Mouse (Mus musculus) myocyte (in vitro differentiated cells): Measurements from ENCODE around the gene Fam171a2.
"Not testable (repeated sequence)": the region's sequence is repeated elsewhere in the genome, so short reads cannot be mapped to it uniquely, and the experiment has no call there.

Experiments
- CEBPB ChIP-seq: IDR thresholded peaks from 2 replicates; pipeline ENCODE4 v1.6.1; 2011; ENCODE audit warnings: mild to moderate bottlenecking, moderate library complexity; ENCODE audit not compliant: poor library complexity, insufficient read depth, severe bottlenecking
- E2F4 ChIP-seq: IDR thresholded peaks from one replicate; pipeline ENCODE4 v1.6.1; 2011; ENCODE audit warnings: mild to moderate bottlenecking, control low read depth, moderate library complexity; ENCODE audit not compliant: insufficient read depth
- MAX ChIP-seq: IDR thresholded peaks from one replicate; pipeline ENCODE4 v1.6.1; 2011; ENCODE audit warnings: low read depth, mild to moderate bottlenecking, control low read depth
- MYOD1 ChIP-seq, 3 experiments: IDR thresholded peaks; one replicate each; pipeline ENCODE4 v1.6.1; 2011; ENCODE audit warnings: control low read depth in 2 of 3, low read depth in 2 of 3, mild to moderate bottlenecking in 2 of 3, moderate library complexity in 1 of 3; ENCODE audit not compliant: insufficient read length in 2 of 3, control insufficient read depth in 1 of 3
- POLR2A ChIP-seq: IDR thresholded peaks from one replicate; pipeline ENCODE4 v1.6.1; 2011; ENCODE audit warnings: low read depth, mild to moderate bottlenecking, control low read depth, moderate library complexity; ENCODE audit not compliant: insufficient read length
- POLR2AphosphoS2 ChIP-seq: IDR thresholded peaks from one replicate; pipeline ENCODE4 v1.6.1; 2011; ENCODE audit warnings: low read depth, control low read depth; ENCODE audit not compliant: insufficient read length
- TCF12 ChIP-seq: IDR thresholded peaks from one replicate; pipeline ENCODE4 v1.6.1; 2011; ENCODE audit warnings: mild to moderate bottlenecking, control low read depth; ENCODE audit not compliant: poor library complexity, insufficient read depth, severe bottlenecking
- USF1 ChIP-seq: IDR thresholded peaks from one replicate; pipeline ENCODE4 v1.6.1; 2011; ENCODE audit warnings: low read depth, mild to moderate bottlenecking, control low read depth, moderate library complexity

- TF ChIP-seq POLR2A; MAX; POLR2AphosphoS2; MYOD1 (IDR thresholded peaks at IDR 0.05; ENCODE audit: control insufficient read depth in 1 of 3, insufficient read length in 2 of 3, low read depth in 2 of 3); CEBPB; TCF12; USF1; E2F4: not testable (repeated sequence)
These were observed 37.1 kb downstream of the Fam171a2 start for GRCm38 (mm10) chr11:102410345-102410744.
